Mouse (Mus musculus) bone marrow macrophage, adult 2 months (primary cell): ENCODE measurements around the gene 5730596B20Rik.

Source experiments
- CTCF ChIP-seq: IDR thresholded peaks from 2 replicates; pipeline ENCODE4 v1.5.1; 2012; ENCODE audit warnings: low read depth, mild to moderate bottlenecking, low read length, moderate library complexity
- POLR2A ChIP-seq: IDR thresholded peaks from 2 replicates; pipeline ENCODE4 v1.6.1; 2012; ENCODE audit warnings: mild to moderate bottlenecking, low read depth, low read length, borderline replicate concordance

DNA sequence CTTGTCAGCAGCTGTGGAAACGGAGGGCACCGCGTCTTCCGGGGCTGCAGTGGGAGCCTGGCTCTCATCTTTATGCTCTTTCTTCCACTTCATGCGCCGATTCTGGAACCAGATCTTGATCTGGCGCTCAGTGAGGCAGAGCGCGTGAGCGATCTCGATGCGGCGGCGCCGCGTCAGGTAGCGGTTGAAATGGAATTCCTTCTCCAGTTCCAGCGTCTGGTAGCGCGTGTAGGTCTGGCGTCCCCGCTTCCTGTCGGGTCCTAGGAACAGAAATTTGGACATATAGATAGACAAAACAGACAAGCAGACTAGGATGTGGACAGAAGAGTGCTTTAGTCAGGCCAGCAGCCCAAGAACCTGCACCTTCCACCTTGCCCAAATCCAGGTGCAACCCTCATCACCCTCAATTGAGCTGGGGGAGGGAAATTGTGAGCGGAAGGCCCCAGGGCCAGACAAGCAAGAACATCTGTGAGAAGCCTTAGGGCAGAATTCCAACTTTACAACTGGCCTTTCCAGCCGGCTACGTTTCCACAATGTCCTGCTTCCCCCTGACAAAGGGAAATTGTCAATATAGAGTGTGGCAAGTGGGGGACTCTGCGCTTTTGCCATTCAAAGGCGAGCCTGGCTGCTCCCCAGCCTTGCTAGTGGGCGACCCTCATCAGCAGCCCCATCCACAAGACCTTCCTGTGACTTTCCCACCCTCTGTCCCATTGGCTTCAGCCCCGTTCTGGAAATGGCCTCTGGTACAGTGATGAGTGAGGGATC lies 38.7 kb downstream of the 5730596B20Rik start:
- TF ChIP-seq POLR2A = no peak
- TF ChIP-seq CTCF = no peak
